Mouse (Mus musculus) fibroblast of lung, adult 2 months (primary cell): Measurements from ENCODE around the gene Mrtfa.

ENCODE experiments used
- DNase-seq: peaks from one replicate; pipeline ENCODE4 v3.0.0-alpha.2; 2011; ENCODE audit warnings: low read depth

Gene Mrtfa

DNA sequence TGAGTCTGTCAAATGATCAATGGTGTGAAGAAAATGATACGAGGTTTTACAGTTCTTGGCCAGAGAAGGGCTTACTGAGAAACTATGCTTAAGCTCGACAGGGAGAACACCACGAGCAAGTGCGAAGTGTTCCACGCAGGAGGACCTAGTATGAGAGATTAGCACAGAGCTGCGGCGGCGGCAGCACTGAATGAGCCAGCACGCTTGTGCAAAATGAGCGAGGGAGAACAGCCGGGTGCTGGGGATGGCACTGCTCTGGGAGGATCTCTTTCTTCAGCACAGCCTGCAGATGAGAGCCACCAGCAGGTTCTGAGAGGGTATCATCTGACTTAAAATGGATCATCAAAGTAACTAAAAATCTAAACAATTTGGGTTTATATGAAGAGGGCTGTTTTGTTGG is 91.3 kb downstream of the Mrtfa start:
- no peak for DNase-seq

DNA sequence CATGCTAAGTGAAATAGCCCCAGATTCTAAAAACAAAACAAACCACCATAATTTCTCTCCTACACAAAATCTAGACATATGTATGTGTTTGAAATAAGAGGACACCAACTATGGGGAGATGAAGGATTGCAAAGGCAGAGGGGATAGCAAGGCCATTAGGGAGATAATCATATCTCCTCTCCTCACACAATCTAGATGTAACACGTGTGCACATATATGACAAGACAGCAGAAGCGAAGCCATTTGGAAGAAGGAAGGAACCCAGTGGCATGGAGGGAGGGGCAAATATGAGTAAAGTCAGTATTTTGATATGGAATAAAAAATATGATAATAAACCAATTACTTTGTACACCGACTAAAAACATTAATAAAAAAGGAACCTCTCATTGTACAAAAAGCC is 91.9 kb downstream of the Mrtfa start:
- no peak for DNase-seq

DNA sequence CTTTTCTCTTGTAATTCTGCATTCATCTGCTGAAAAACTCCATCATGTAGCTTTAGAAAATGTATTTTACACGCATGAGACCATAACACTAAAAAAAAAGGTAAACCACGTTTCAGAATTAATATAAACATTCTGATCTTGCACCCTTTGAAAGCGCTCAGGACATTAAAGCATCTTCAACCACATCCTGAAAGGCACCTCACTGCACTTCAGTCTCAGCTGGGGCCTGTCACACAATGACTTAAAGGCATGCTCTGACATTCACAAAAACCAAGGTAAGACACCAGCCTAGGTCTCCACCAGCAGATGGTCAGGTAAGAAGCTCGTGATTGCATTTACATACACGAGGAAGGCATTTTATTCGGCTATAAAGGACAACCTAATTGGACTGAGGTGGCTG is 92.7 kb downstream of the Mrtfa start:
- no peak for DNase-seq

- no peak for DNase-seq
Measured at GRCm38 (mm10) chr15:81097456-81097855, 93.1 kb downstream of the Mrtfa start.

DNA sequence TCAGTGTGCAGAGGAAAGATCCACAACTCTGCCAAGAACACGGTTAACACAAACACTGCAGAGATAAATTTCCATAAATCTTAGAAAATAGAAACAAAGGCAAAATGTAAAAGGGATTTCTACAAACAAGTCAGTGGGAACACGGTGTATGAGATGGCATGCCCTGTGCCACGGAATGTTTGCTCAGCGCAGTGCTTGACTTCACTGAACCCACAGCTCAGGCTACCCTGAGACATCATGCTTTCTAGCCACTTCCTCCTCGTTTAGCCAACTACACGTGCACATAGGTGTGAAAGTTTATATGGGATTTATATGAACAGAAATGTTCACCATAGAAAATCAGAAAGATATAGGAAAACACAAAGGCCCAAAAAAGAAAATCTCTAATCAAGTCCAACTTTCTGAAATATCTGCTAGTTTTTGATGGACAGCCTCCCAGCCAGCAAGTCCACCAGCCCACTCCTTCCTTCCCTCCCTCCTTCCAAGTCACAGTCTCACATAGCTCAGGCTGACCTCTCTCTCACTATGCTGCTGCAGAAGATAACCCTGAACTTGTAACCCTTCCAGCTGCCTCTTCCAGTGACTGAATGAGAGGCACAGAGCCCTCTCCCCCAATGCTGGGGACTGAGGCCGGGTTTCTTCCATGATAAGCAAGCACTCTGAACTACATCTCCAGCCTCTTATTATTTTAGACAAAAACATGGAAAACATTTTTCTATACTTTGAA is 94.1 kb downstream of the Mrtfa start:
- DNase-seq: no peak

DNA sequence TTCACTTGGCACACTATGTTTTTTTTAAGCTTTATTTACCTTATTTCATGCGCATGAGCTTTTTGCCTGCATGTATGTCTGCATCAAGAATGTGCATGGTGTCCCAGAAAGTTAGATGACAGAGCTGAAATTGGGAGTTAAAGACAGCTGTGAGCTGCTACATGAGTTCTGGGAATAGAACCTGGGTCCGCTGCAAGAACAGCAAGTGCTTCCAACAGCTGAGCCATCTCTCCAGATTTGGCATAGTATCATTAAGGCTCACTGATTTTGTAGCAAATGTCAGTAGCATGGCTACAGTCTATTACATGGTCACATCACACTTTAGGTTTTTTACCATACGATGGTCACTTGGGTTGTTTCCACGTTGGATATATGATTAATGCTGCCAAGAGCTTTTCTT is 97.5 kb downstream of the Mrtfa start:
- no peak for DNase-seq

- DNase-seq: no peak
Measured at GRCm38 (mm10) chr15:81091718-81092117, 98.8 kb downstream of the Mrtfa start.

GRCm38 (mm10) chr15:81087529-81087928 is 103.0 kb downstream of the Mrtfa start:
- no peak for DNase-seq

DNA sequence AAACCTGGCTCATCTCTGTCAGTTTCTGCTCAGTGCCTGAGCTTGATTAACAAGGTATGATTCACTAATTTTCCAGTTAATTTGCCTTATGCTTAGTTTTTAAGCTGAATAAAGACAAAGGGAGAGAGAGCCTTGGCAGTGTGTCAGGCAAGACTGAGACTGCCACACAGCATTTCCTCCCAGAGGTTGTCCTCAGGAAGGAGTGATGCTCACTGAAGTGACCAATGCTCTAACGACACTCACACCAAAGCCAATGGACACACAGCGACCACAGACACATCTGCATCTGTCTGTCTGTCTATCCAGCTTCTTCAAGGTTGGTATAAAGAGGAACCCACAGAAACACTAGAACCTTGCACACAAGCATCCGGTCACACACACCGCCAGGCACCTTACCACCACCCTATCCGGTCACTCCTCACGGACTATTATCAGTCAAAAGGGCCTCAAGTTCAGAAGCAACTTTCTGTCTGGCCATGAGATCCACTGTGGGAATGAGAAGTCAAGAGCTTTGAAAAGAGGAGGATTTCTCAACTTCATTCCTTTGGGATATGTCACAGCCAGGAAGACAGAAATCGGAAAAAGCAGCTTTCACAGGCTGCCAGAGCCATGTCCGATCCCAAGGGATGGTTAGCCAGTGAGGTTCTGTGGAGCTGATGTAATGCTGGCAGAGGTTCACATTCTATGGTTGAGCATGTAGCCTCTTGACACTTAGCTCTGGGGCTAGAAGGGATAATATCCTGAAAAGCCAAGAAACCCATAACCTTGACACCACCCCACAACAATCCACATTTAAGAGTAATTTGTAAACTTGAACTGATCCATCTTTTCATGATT is 103.7 kb downstream of the Mrtfa start:
- DNase-seq: peak; percentile 88

- no peak for DNase-seq
Measured at GRCm38 (mm10) chr15:81083826-81084225, 106.7 kb downstream of the Mrtfa start.

DNA sequence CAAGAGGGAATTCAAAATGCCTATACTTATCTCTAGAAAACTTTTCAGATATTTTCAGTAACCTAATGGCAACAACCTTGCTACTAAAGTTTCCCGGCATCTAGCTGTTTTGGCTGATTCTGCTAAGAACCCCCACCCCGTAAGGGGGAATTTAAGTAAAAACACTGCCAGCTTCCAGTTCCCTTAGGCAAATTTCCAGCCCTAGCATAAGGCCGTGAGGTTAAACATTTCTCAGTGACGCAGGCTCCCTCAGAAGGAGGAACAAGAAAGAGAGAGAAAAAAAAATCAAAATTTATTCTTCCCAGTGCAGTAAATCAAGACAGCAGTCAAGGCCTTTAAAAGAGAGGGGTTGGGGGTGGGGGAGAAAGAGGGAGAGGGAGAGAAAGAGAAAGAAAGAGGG is 107.3 kb downstream of the Mrtfa start:
- DNase-seq: no peak

GRCm38 (mm10) chr15:81081216-81081615 is 109.3 kb downstream of the Mrtfa start:
- no peak for DNase-seq

- no peak for DNase-seq
Measured at GRCm38 (mm10) chr15:81080405-81080804, 110.2 kb downstream of the Mrtfa start.

DNA sequence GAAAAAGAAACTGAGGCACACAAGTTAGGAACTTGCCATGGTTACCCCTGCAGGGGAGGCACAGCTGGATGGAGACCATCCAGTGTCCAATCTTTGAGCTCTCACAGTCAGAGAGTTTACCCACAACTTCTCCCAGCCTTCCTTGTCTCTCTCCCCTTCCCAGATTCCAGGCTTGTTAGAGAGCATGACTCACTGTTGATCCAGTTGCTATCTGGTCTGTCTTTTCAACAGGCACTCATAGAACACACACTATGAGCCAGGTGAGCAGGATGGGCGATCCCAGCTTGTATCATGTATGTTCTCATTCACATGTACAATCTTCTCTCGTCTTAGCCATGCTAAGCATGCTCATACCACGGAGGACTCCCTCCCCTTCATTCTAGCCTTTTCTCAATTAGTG is 111.3 kb downstream of the Mrtfa start:
- no peak for DNase-seq

DNA sequence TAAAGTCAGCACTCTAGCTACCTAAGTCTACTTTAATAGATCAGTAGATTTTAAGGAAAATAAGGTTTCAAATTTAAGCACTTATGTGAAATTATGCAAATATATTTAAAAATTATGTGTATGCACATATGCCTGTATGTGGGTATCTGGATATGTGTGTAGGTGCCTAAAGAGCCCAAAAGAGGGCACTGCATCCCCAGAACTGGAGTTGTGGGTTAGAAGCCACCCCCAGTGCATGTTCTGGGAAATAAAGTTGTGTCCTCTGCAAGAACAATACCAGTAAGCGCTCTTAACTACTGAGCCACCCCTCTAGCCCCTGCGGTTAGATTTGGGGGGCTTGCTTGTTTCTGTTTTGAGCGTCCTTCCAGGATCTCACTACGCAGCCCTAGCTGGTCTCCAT is 113.0 kb downstream of the Mrtfa start:
- DNase-seq: no peak

GRCm38 (mm10) chr15:81074543-81074942 is 116.0 kb downstream of the Mrtfa start:
- DNase-seq: no peak

DNA sequence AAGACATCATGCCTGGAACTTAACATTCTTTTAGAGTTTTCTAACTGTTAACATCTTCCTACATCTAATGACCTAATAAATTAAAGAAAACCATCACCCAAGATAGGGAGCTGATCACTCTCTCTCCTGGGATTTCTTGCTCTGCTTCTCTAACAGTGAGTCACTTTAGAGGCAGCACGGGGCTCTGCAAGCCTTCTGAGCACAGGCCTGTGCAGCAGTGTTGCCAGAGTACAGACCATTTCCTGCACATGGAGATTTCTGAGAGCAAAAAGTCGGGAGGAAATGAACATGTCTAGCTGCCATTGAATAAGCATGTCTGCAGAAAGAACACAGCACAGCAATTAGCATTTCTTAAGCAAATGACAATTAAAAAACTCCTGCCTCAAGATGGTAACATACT is 116.8 kb downstream of the Mrtfa start:
- DNase-seq: no peak

GRCm38 (mm10) chr15:81072748-81073147 is 117.8 kb downstream of the Mrtfa start:
- no peak for DNase-seq

- DNase-seq: no peak
Measured at GRCm38 (mm10) chr15:81070470-81070869, 120.1 kb downstream of the Mrtfa start.

GRCm38 (mm10) chr15:81068641-81069381 is 121.7 kb downstream of the Mrtfa start:
- no peak for DNase-seq

DNA sequence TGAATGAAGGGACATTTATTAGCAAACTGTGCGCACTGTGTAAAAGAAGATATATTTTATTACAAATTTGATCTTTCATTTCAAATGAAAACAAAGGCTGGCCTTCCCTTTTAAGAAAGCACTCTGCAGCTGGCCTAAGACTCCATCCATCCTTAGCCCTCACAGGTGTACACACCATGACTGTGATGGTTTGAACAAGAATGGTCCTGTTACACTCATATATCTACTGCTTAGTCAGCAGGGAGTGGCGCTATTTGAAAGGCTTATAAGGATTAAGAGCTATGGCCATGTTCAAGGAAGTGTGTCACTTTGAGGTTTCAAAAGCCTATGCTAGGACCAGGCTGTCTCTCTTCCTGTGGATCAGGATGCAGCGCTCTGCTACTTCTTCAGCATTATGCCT is 122.8 kb downstream of the Mrtfa start:
- no peak for DNase-seq

DNA sequence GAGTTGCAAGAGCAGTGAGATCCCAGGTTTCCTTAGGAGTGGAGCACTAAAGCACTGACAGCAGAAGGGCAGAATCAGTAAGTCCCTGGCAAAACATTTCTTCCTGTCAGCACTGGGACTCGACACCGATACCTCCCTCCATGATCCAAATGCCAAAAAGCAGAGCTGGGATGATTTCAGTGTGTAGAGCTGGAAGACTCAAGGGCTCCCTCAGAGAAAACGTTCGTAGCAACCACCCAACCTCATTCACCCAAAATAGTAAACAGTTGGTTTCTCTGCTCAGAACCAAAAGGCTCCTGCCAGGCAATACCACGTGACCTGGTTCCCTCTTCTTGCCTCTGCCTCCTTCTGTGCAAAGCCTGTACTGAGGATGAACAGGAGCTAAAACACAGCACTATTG is 123.6 kb downstream of the Mrtfa start:
- no peak for DNase-seq

DNA sequence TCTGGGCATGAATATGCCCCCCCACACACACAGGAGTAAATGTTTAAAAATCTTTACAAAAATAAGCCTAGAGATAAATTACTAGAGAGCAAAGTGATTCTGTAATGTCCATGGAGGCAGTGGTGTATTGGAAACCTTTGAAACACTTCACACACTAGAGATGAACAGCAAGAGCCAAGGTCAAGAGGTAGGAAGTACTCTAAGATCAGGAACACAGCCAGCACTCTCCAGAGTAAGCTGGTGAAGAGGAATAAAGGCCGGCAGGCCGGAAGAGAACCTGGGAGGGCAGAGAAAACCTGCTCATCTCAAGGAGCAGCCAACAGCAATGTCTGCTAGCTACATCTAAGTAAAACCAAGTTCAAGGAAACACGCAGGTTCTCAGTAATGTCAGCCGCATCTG is 125.9 kb downstream of the Mrtfa start:
- DNase-seq: no peak
